Mouse (Mus musculus): Measurements from ENCODE around the gene Gm7102. TPM values are rescaled to one million over a fixed set of nuclear protein-coding genes. Genes with fewer than 3 reads are reported as not detected.

Gene Gm7102
- polyA plus RNA-seq, 1 experiment: not detected

DNA sequence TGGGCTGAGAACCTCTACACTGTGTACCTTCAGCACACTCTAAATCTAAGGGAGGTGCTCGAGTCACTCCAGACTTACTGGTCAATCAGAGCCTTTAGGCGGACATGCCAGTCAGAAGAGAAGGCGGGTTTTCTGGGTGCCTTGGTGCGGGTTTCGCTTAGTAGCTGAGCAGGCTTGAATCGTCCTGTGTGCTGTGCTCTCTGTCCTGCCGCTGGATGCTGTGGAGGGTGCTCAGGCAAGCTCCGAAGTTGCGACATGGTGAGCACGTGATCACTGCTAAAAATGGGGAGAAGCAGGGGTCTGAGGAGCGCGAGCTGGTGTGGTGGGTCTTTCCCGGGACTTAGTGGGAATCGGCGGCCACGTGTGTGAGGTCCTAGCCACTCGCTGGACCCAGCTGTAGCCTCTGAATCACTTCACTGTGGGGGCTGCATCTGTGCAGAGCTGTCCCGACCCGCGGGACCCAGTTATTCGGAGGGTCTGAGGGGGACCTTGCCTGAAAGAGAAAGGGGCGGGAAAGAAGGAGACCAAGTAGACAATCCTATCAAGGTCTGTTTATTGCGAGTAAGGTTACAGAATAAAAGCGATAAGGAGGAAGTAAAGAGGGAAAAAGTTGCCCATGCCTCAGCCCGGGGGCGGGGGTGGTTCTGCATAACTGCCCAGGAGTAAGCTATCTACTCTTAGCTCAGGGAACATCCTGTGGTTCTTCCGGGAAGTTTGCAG, 24.2 kb downstream of the Gm7102 start:
- WGBS: under 1% methylated on average over 27 of the region's 27 CpGs
- peak overlapping the region; percentile 72 for H3K4me3 ChIP-seq (ENCODE audit: extremely low read depth, insufficient read depth, insufficient read length)
- H3K36me3 ChIP-seq (ENCODE audit: control insufficient read depth, insufficient read depth, low read length): no peaks in the 10 kb centered on the region
- no peaks in the 10 kb centered on the region for H3K4me1 ChIP-seq (ENCODE audit: control insufficient read depth, insufficient read depth, insufficient read length)
- TF ChIP-seq POLR2A (IDR thresholded peaks at IDR 0.05; ENCODE audit: low read depth, low read length): no peak
- no peak for TF ChIP-seq CTCF (IDR thresholded peaks at IDR 0.05; ENCODE audit: extremely low read depth, insufficient read depth, insufficient read length, insufficient replicate concordance)
- DNase-seq (ENCODE audit: low read depth in 1 of 2, low spot score in 2 of 2): peak; percentile 14 to 78
- H3K27ac ChIP-seq (ENCODE audit: insufficient read depth, low read length): peak overlapping the region; percentile 92
- H3K27me3 ChIP-seq (ENCODE audit: control insufficient read depth, insufficient read depth, low read length): no peaks in the 10 kb centered on the region

DNA sequence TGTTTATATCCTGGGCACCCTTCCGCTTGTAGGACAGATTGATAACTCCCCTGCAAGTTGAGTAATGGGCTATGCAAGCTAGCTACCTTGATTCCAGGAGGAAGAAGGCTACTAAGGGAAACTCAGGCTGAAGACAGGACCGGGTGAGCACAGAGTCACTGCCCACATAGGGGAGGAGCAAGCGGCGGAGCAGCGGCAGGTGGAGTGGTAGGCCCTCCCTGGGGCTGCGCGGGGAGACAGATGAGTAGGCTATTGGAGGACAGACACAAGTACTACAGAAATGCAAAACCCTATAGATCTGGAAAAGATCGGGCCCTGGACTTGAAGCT, 24.8 kb downstream of the Gm7102 start:
- H3K27ac ChIP-seq (ENCODE audit: insufficient read depth, low read length): peak overlapping the region; percentile 92
- TF ChIP-seq CTCF (IDR thresholded peaks at IDR 0.05; ENCODE audit: extremely low read depth, insufficient read depth, insufficient read length, insufficient replicate concordance): no peak
- TF ChIP-seq POLR2A (IDR thresholded peaks at IDR 0.05; ENCODE audit: low read depth, low read length): no peak
- 9% methylated on average over 8 of the region's 8 CpGs for WGBS

DNA sequence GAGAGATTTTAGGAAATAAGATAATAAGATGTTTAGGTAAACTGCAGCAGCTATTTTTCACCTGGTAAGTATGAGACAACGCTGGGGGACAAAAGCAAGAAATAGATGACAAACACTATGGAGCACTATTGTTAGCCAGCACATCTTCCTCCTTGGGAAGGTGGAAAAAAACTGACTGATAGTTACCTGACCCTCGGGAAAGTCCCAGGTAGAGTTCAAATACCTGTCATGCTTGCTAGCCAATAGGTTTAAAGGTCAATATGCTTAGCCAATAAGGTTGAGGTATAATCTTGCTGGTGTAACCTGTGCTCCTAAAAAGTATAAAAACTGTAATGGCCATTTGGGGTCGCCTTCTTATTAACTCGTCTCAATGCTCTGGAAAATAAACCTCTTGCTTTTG, 34.8 kb downstream of the Gm7102 start:
- 43% methylated on average over 4 of the region's 4 CpGs for WGBS
- DNase-seq (ENCODE audit: low read depth in 1 of 2, low spot score in 2 of 2): no peak
- H3K4me1 ChIP-seq (ENCODE audit: control insufficient read depth, insufficient read depth, insufficient read length): peaks cover 3% of the 10 kb centered on the region; the same call in 1 of the 2 replicates
- TF ChIP-seq POLR2A (IDR thresholded peaks at IDR 0.05; ENCODE audit: low read depth, low read length): no peak
- TF ChIP-seq CTCF (IDR thresholded peaks at IDR 0.05; ENCODE audit: extremely low read depth, insufficient read depth, insufficient read length, insufficient replicate concordance): no peak
- no peak overlapping the region; the same call in 1 of the 2 replicates for H3K27ac ChIP-seq (ENCODE audit: insufficient read depth, low read length)
- H3K36me3 ChIP-seq (ENCODE audit: control insufficient read depth, insufficient read depth, low read length): no peaks in the 10 kb centered on the region
- no peaks in the 10 kb centered on the region for H3K27me3 ChIP-seq (ENCODE audit: control insufficient read depth, insufficient read depth, low read length)
- no peak overlapping the region for H3K4me3 ChIP-seq (ENCODE audit: extremely low read depth, insufficient read depth, insufficient read length)

More for the DNA sequence above, 24.8 kb downstream of the Gm7102 start:
- Histone ChIP-seq H3K4me3 (ENCODE audit: extremely low read depth, insufficient read depth, insufficient read length) (peak overlapping the region; percentile 72), H3K4me1 (ENCODE audit: control insufficient read depth, insufficient read depth, insufficient read length) (no peaks in the 10 kb centered on the region), H3K36me3 (ENCODE audit: control insufficient read depth, insufficient read depth, low read length) (no peaks in the 10 kb centered on the region), H3K27me3 (ENCODE audit: control insufficient read depth, insufficient read depth, low read length) (no peaks in the 10 kb centered on the region)
- peak; percentile 19 to 42 for DNase-seq (ENCODE audit: low read depth in 1 of 2, low spot score in 2 of 2)

DNA sequence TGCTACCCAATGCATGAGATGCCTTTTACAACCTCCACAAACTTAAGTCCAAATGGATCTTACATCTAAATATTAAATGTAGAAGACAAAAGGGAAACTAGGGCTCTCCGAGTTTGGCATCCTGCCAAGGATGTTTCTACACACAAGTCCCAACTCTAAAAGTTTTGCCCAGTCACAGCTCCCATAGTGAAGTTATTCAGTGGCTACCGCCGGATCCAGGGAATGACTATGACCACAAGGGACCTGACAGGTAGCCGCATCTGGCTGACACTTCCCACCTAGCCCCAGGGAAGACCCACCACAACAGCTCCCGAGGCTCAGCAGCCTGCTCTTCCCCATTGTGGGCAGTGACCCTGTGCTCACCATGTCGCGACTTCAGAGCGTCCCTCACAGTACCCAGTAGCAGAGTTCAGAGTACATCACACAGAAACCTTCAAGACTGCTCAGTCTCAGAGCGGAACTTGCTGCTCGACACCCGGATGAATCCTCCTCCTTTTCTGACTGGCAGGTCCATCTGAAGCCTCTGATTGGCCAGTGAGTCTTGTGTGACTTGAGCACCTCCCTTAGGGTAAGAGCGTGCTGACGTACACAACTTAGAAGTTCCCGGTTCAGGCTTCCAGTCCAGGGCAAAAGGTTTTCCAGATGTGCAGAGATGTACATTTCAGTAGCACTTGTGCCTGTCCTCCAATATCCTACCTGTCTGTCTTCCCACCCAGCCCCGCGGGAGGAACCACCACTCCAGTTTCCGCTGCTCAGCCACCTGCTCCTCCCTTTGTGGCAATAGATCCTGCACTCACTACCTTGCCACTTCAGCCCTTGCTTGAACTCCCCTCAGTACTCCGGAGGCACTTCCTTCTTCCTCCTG, 35.5 kb downstream of the Gm7102 start, which contains the start of gene Zfp950:
Zfp950 (minus strand) TSS at position 499 of the 865 bp plus-strand sequence.
- under 1% methylated on average over 18 of the region's 18 CpGs for WGBS
- Histone ChIP-seq H3K36me3 (ENCODE audit: control insufficient read depth, insufficient read depth, low read length) (no peaks in the 10 kb centered on the region), H3K27ac (ENCODE audit: insufficient read depth, low read length) (peak within 1 kb of the TSS; percentile 77)

DNA sequence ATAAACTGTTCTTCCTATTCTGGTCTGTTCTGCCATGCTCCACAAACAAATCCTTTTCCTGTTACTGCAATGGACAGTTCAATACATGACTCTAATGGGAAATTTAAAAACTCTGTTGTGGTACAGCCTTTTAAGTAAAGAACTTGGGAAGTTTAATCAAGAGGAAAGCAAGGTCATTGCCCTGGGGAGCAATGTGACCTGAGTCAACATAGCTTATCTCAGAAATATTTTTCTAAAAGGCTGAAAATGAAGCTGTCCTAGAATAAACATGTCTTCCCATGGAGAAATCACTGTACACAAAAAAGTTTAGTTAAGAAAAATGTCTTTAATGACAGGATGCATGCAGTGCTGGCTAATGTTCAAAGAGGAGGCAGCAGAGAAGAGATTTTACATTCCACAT, 37.5 kb downstream of the Gm7102 start:
- H3K27ac ChIP-seq (ENCODE audit: insufficient read depth, low read length): no peak overlapping the region
- H3K36me3 ChIP-seq (ENCODE audit: control insufficient read depth, insufficient read depth, low read length): no peaks in the 10 kb centered on the region
- no peaks in the 10 kb centered on the region for H3K27me3 ChIP-seq (ENCODE audit: control insufficient read depth, insufficient read depth, low read length)
- DNase-seq (ENCODE audit: low read depth in 1 of 2, low spot score in 2 of 2): no peak
- H3K4me1 ChIP-seq (ENCODE audit: control insufficient read depth, insufficient read depth, insufficient read length): peaks cover 3% of the 10 kb centered on the region; the same call in 1 of the 2 replicates
- no peak overlapping the region for H3K4me3 ChIP-seq (ENCODE audit: extremely low read depth, insufficient read depth, insufficient read length)
- TF ChIP-seq CTCF (IDR thresholded peaks at IDR 0.05; ENCODE audit: extremely low read depth, insufficient read depth, insufficient read length, insufficient replicate concordance) (no peak), POLR2A (IDR thresholded peaks at IDR 0.05; ENCODE audit: low read depth, low read length) (no peak)

More for the DNA sequence above, 35.5 kb downstream of the Gm7102 start, which contains the start of gene Zfp950:
- Histone ChIP-seq H3K4me1 (ENCODE audit: control insufficient read depth, insufficient read depth, insufficient read length) (peaks cover 3% of the 10 kb centered on the region; the same call in 1 of the 2 replicates), H3K27me3 (ENCODE audit: control insufficient read depth, insufficient read depth, low read length) (no peaks in the 10 kb centered on the region), H3K4me3 (ENCODE audit: extremely low read depth, insufficient read depth, insufficient read length) (peak within 1 kb of the TSS; percentile 81)
- peak; percentile 79 to 83 for DNase-seq (ENCODE audit: low read depth in 1 of 2, low spot score in 2 of 2)
- peak; percentile 45; the same call in 1 of the 2 replicates for TF ChIP-seq POLR2A (IDR thresholded peaks at IDR 0.05; ENCODE audit: low read depth, low read length)
- TF ChIP-seq CTCF (IDR thresholded peaks at IDR 0.05; ENCODE audit: extremely low read depth, insufficient read depth, insufficient read length, insufficient replicate concordance): no peak

DNA sequence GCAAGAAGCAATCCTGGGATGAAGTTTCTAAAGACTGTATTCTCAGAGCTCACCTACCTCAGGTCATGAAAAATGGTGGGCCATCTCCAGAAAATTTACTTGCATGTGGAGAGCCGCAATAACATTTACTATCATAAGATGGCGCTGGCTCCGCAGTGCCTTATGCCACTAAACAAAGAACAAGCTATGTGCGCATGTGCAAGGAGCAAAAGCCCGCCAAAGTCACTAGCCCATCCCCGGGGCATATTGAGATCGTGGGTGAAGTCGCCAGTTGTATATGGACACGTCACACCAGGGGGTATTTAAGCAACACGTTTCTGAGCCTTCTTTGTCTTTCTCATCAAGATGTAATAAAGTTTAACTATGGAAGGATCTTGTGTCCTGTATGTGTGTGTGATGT, 45.0 kb downstream of the Gm7102 start:
- no peak overlapping the region for H3K27ac ChIP-seq (ENCODE audit: insufficient read depth, low read length)
- 94% methylated on average over 10 of the region's 10 CpGs for WGBS
- H3K4me3 ChIP-seq (ENCODE audit: extremely low read depth, insufficient read depth, insufficient read length): no peak overlapping the region
- DNase-seq (ENCODE audit: low read depth in 1 of 2, low spot score in 2 of 2): no peak
- H3K4me1 ChIP-seq (ENCODE audit: control insufficient read depth, insufficient read depth, insufficient read length): no peaks in the 10 kb centered on the region
- no peaks in the 10 kb centered on the region; the same call in 1 of the 2 replicates for H3K36me3 ChIP-seq (ENCODE audit: control insufficient read depth, insufficient read depth, low read length)
- H3K27me3 ChIP-seq (ENCODE audit: control insufficient read depth, insufficient read depth, low read length): no peaks in the 10 kb centered on the region
- TF ChIP-seq CTCF (IDR thresholded peaks at IDR 0.05; ENCODE audit: extremely low read depth, insufficient read depth, insufficient read length, insufficient replicate concordance): no peak
- TF ChIP-seq POLR2A (IDR thresholded peaks at IDR 0.05; ENCODE audit: low read depth, low read length): no peak

Other genes starting within 250 kb of the Gm7102 start
- 3.5 TPM in 2 replicates for gene Zfp950, start 35.5 kb downstream of the Gm7102 start, polyA plus RNA-seq (2012; rRNA removed)
- not detected in 2 replicates for gene Gm6020, start 7.6 kb upstream of the Gm7102 start, polyA plus RNA-seq (2012; rRNA removed)
- 419 and 523 TPM in 2 replicates for gene Csf2ra, start 52.1 kb upstream of the Gm7102 start, polyA plus RNA-seq (2012; rRNA removed)
- gene Gm21060, start 120.8 kb upstream of the Gm7102 start, polyA plus RNA-seq (2012; rRNA removed): not detected in 2 replicates

All from spleen, adult 2 months (tissue).